Mouse (Mus musculus) ovary, adult 18-20 months (tissue): Measurements from ENCODE around the gene Zdhhc14.

ENCODE experiments used
- DNase-seq: peaks from one replicate; pipeline ENCODE4 v3.0.0; 2022; ENCODE audit warnings: low spot score, mixed read lengths

The Zdhhc14 gene

GRCm38 (mm10) chr17:5504969-5505368, 12.6 kb downstream of the Zdhhc14 start:
- no peak for DNase-seq

- DNase-seq: no peak
Measured at GRCm38 (mm10) chr17:5506553-5506952, 14.2 kb downstream of the Zdhhc14 start.

GRCm38 (mm10) chr17:5506988-5507387, 14.6 kb downstream of the Zdhhc14 start:
- DNase-seq: no peak

- DNase-seq: no peak
Measured at GRCm38 (mm10) chr17:5508030-5508429, 15.7 kb downstream of the Zdhhc14 start.

- DNase-seq: no peak
Measured at GRCm38 (mm10) chr17:5510564-5510963, 18.2 kb downstream of the Zdhhc14 start.

GRCm38 (mm10) chr17:5511724-5512123, 19.4 kb downstream of the Zdhhc14 start:
- no peak for DNase-seq

- no peak for DNase-seq
Measured at GRCm38 (mm10) chr17:5519466-5519865, 27.1 kb downstream of the Zdhhc14 start.

- DNase-seq: no peak
Measured at GRCm38 (mm10) chr17:5519910-5520592, 27.7 kb downstream of the Zdhhc14 start.

GRCm38 (mm10) chr17:5521532-5521931, 29.2 kb downstream of the Zdhhc14 start:
- no peak for DNase-seq

- DNase-seq: no peak
Measured at GRCm38 (mm10) chr17:5529552-5529951, 37.2 kb downstream of the Zdhhc14 start.

GRCm38 (mm10) chr17:5532816-5533215, 40.5 kb downstream of the Zdhhc14 start:
- DNase-seq: no peak

- no peak for DNase-seq
Measured at GRCm38 (mm10) chr17:5535357-5535756, 43.0 kb downstream of the Zdhhc14 start.

- no peak for DNase-seq
Measured at GRCm38 (mm10) chr17:5536259-5537094, 44.1 kb downstream of the Zdhhc14 start.

GRCm38 (mm10) chr17:5537095-5537575, 44.8 kb downstream of the Zdhhc14 start:
- no peak for DNase-seq

- DNase-seq: no peak
Measured at GRCm38 (mm10) chr17:5542177-5542576, 49.8 kb downstream of the Zdhhc14 start.

GRCm38 (mm10) chr17:5544065-5544464, 51.7 kb downstream of the Zdhhc14 start:
- DNase-seq: no peak

- no peak for DNase-seq
Measured at GRCm38 (mm10) chr17:5545065-5545464, 52.7 kb downstream of the Zdhhc14 start.

GRCm38 (mm10) chr17:5548546-5548945, 56.2 kb downstream of the Zdhhc14 start:
- DNase-seq: no peak

GRCm38 (mm10) chr17:5549460-5549859, 57.1 kb downstream of the Zdhhc14 start:
- DNase-seq: no peak

- DNase-seq: no peak
Measured at GRCm38 (mm10) chr17:5550444-5550843, 58.1 kb downstream of the Zdhhc14 start.

- no peak for DNase-seq
Measured at GRCm38 (mm10) chr17:5551136-5551535, 58.8 kb downstream of the Zdhhc14 start.

GRCm38 (mm10) chr17:5552036-5552760, 59.8 kb downstream of the Zdhhc14 start:
- DNase-seq: no peak

- DNase-seq: no peak
Measured at GRCm38 (mm10) chr17:5553556-5553955, 61.2 kb downstream of the Zdhhc14 start.
